Mouse (Mus musculus): ENCODE measurements around the gene Eif4g1. TPM values are rescaled to one million over a fixed set of nuclear protein-coding genes. Genes with fewer than 3 reads are reported as not detected.
A peak's percentile ranks its signal among the peaks of the same experiment; 100 is the strongest.

The Eif4g1 gene
- polyA plus RNA-seq, 1 experiment: 618 TPM

- no peak for TF ChIP-seq POLR2A (IDR thresholded peaks at IDR 0.05; ENCODE audit: control insufficient read depth, extremely low read depth, insufficient read depth, low read length, poor library complexity)
- TF ChIP-seq CTCF (IDR thresholded peaks at IDR 0.05; ENCODE audit: borderline replicate concordance, control insufficient read depth, extremely low read depth, insufficient read depth, low read length, poor library complexity): no peak
- peak overlapping the region; percentile 67 for H3K4me3 ChIP-seq (ENCODE audit: control insufficient read depth, insufficient read depth, low read length)
- H3K4me1 ChIP-seq (replicated peaks; ENCODE audit: control insufficient read depth, insufficient read depth, low read length): peaks cover 17% of the 10 kb centered on the region
- H3K27me3 ChIP-seq (ENCODE audit: control insufficient read depth, insufficient read depth, low read length): no peaks in the 10 kb centered on the region
- WGBS: 2% methylated on average over 18 of the region's 18 CpGs
- no peaks in the 10 kb centered on the region; the same call in 1 of the 2 replicates for H3K36me3 ChIP-seq (ENCODE audit: control insufficient read depth, insufficient read depth, low read length)
- no peak for DNase-seq
- peak overlapping the region; percentile 57; the same call in 1 of the 2 replicates for H3K27ac ChIP-seq (ENCODE audit: control insufficient read depth, insufficient read depth, low read length)
Observed at GRCm38 (mm10) chr16:20717978-20718670, 50.0 kb downstream of the Eif4g1 start.

GRCm38 (mm10) chr16:20721808-20722207 lies 53.7 kb downstream of the Eif4g1 start:
- no peak overlapping the region for H3K4me3 ChIP-seq (ENCODE audit: control insufficient read depth, insufficient read depth, low read length)
- no peaks in the 10 kb centered on the region; the same call in 1 of the 2 replicates for H3K36me3 ChIP-seq (ENCODE audit: control insufficient read depth, insufficient read depth, low read length)
- no peak overlapping the region for H3K27ac ChIP-seq (ENCODE audit: control insufficient read depth, insufficient read depth, low read length)
- peaks cover 8% of the 10 kb centered on the region for H3K4me1 ChIP-seq (replicated peaks; ENCODE audit: control insufficient read depth, insufficient read depth, low read length)
- no peak for DNase-seq
- no peaks in the 10 kb centered on the region for H3K27me3 ChIP-seq (ENCODE audit: control insufficient read depth, insufficient read depth, low read length)
- WGBS: 95% methylated on average over 10 of the region's 10 CpGs
- TF ChIP-seq POLR2A (IDR thresholded peaks at IDR 0.05; ENCODE audit: control insufficient read depth, extremely low read depth, insufficient read depth, low read length, poor library complexity): no peak
- no peak for TF ChIP-seq CTCF (IDR thresholded peaks at IDR 0.05; ENCODE audit: borderline replicate concordance, control insufficient read depth, extremely low read depth, insufficient read depth, low read length, poor library complexity)

GRCm38 (mm10) chr16:20722736-20723135 lies 54.6 kb downstream of the Eif4g1 start:
- no peaks in the 10 kb centered on the region for H3K27me3 ChIP-seq (ENCODE audit: control insufficient read depth, insufficient read depth, low read length)
- no peak overlapping the region for H3K4me3 ChIP-seq (ENCODE audit: control insufficient read depth, insufficient read depth, low read length)
- H3K4me1 ChIP-seq (replicated peaks; ENCODE audit: control insufficient read depth, insufficient read depth, low read length): peaks cover 3% of the 10 kb centered on the region
- H3K27ac ChIP-seq (ENCODE audit: control insufficient read depth, insufficient read depth, low read length): no peak overlapping the region
- 89% methylated on average over 4 of the region's 4 CpGs for WGBS
- no peak for DNase-seq
- TF ChIP-seq CTCF (IDR thresholded peaks at IDR 0.05; ENCODE audit: borderline replicate concordance, control insufficient read depth, extremely low read depth, insufficient read depth, low read length, poor library complexity) (no peak), POLR2A (IDR thresholded peaks at IDR 0.05; ENCODE audit: control insufficient read depth, extremely low read depth, insufficient read depth, low read length, poor library complexity) (no peak)
- no peaks in the 10 kb centered on the region; the same call in 1 of the 2 replicates for H3K36me3 ChIP-seq (ENCODE audit: control insufficient read depth, insufficient read depth, low read length)

GRCm38 (mm10) chr16:20723247-20723646 lies 55.1 kb downstream of the Eif4g1 start:
- DNase-seq: no peak
- 94% methylated on average over 4 of the region's 4 CpGs for WGBS
- Histone ChIP-seq H3K27ac (ENCODE audit: control insufficient read depth, insufficient read depth, low read length) (no peak overlapping the region), H3K36me3 (ENCODE audit: control insufficient read depth, insufficient read depth, low read length) (no peaks in the 10 kb centered on the region; the same call in 1 of the 2 replicates), H3K4me3 (ENCODE audit: control insufficient read depth, insufficient read depth, low read length) (no peak overlapping the region), H3K4me1 (replicated peaks; ENCODE audit: control insufficient read depth, insufficient read depth, low read length) (peaks cover 3% of the 10 kb centered on the region), H3K27me3 (ENCODE audit: control insufficient read depth, insufficient read depth, low read length) (no peaks in the 10 kb centered on the region)
- no peak for TF ChIP-seq CTCF (IDR thresholded peaks at IDR 0.05; ENCODE audit: borderline replicate concordance, control insufficient read depth, extremely low read depth, insufficient read depth, low read length, poor library complexity)
- no peak for TF ChIP-seq POLR2A (IDR thresholded peaks at IDR 0.05; ENCODE audit: control insufficient read depth, extremely low read depth, insufficient read depth, low read length, poor library complexity)

- TF ChIP-seq POLR2A (IDR thresholded peaks at IDR 0.05; ENCODE audit: control insufficient read depth, extremely low read depth, insufficient read depth, low read length, poor library complexity) (no peak), CTCF (IDR thresholded peaks at IDR 0.05; ENCODE audit: borderline replicate concordance, control insufficient read depth, extremely low read depth, insufficient read depth, low read length, poor library complexity) (peak; percentile 61; the same call in 1 of the 2 replicates)
- Histone ChIP-seq H3K36me3 (ENCODE audit: control insufficient read depth, insufficient read depth, low read length) (no peaks in the 10 kb centered on the region; the same call in 1 of the 2 replicates), H3K4me3 (ENCODE audit: control insufficient read depth, insufficient read depth, low read length) (no peak overlapping the region), H3K4me1 (replicated peaks; ENCODE audit: control insufficient read depth, insufficient read depth, low read length) (no peaks in the 10 kb centered on the region), H3K27ac (ENCODE audit: control insufficient read depth, insufficient read depth, low read length) (no peak overlapping the region), H3K27me3 (ENCODE audit: control insufficient read depth, insufficient read depth, low read length) (no peaks in the 10 kb centered on the region)
- DNase-seq: peak; percentile 35
- WGBS: 37% methylated on average over 5 of the region's 5 CpGs
Observed at GRCm38 (mm10) chr16:20724338-20724748, 56.2 kb downstream of the Eif4g1 start.

- DNase-seq: no peak
- 96% methylated on average over 7 of the region's 7 CpGs for WGBS
- Histone ChIP-seq H3K36me3 (ENCODE audit: control insufficient read depth, insufficient read depth, low read length) (no peaks in the 10 kb centered on the region; the same call in 1 of the 2 replicates), H3K27ac (ENCODE audit: control insufficient read depth, insufficient read depth, low read length) (no peak overlapping the region), H3K27me3 (ENCODE audit: control insufficient read depth, insufficient read depth, low read length) (no peaks in the 10 kb centered on the region), H3K4me1 (replicated peaks; ENCODE audit: control insufficient read depth, insufficient read depth, low read length) (no peaks in the 10 kb centered on the region), H3K4me3 (ENCODE audit: control insufficient read depth, insufficient read depth, low read length) (no peak overlapping the region)
- TF ChIP-seq POLR2A (IDR thresholded peaks at IDR 0.05; ENCODE audit: control insufficient read depth, extremely low read depth, insufficient read depth, low read length, poor library complexity) (no peak), CTCF (IDR thresholded peaks at IDR 0.05; ENCODE audit: borderline replicate concordance, control insufficient read depth, extremely low read depth, insufficient read depth, low read length, poor library complexity) (no peak)
Observed at GRCm38 (mm10) chr16:20725321-20725720, 57.2 kb downstream of the Eif4g1 start.

Data from thymus, adult 2 months (tissue).